Mouse (Mus musculus): ENCODE data around the gene Tyw5. TPM values are rescaled to one million over a fixed set of nuclear protein-coding genes. Genes with fewer than 3 reads are reported as not detected.

Tyw5 gene
- total RNA-seq, 2 experiments from 2014 or later, result 5.4 to 5.5 TPM

Other genes with a start within 250 kb of the Tyw5 start
- gene 1700066M21Rik, start 29.5 kb downstream of the Tyw5 start, total RNA-seq (2021), result 1 to 10 TPM; 2.0 to 2.6 TPM
- 10 to 100 TPM; 10.8 to 10.9 TPM for gene Maip1, start 773 bp downstream of the Tyw5 start, total RNA-seq (2021)

Measured in heart, postnatal 25 days (tissue).